Mouse (Mus musculus): ENCODE results near the gene Sox6. TPM values are rescaled to one million over a fixed set of nuclear protein-coding genes. Genes with fewer than 3 reads are reported as not detected.

Gene Sox6
- polyA plus RNA-seq, 1 experiment from 2014 or later, result 38.0 TPM

DNA sequence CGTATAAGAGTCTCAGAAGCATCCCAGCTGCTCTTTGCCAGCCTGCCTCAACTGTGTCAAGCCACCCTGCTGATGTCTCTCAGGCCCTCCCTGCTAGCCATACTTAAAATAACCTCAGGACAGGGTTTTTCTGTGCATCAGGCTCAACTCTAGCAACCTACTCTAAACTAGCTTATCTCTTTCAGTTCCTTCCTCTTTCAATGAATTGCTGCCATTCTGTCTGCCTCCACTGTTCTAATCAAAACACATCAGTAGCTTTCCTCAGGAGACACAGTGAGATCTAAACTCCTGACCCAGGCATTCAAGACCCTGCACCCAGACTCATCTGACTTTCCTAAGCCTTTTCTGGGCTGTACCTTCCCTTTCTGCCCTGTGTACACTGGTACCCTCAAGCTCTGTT lies 219.5 kb downstream of the Sox6 start:
- Histone ChIP-seq H3K4me1 (no peaks in the 10 kb centered on the region), H3K36me3 (no peaks in the 10 kb centered on the region), H3K27me3 (replicated peaks) (no peaks in the 10 kb centered on the region), H3K27ac (replicated peaks) (no peak overlapping the region), H3K4me3 (replicated peaks) (no peak overlapping the region), H3K9ac (replicated peaks) (no peak overlapping the region), H3K9me3 (replicated peaks) (no peaks in the 10 kb centered on the region), H3K4me2 (no peak overlapping the region)
- no peak for ATAC-seq (ENCODE audit: low FRiP score)
- WGBS, result 82% methylated on average over 1 of the region's 1 CpGs

DNA sequence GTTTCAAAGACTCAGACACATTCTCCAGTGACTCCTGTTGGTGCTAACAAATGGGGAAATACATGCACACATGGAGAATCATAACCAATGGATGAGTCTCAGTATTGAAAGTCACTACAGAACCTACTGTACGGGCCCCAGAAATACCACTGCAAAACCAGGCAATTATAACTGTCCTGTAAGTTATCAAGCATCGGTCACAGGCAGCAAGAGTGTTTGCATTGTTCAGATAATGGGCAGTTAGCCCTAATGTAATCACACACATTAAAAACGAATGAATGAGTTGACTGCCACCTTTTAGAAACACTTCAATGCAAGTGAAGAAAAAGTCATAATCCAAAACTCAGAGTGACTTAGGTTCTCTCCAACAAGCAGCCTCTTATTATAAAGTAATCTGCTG lies 235.3 kb downstream of the Sox6 start:
- no peak overlapping the region for H3K4me3 ChIP-seq (replicated peaks)
- no peak overlapping the region for H3K27ac ChIP-seq (replicated peaks)
- no peaks in the 10 kb centered on the region for H3K27me3 ChIP-seq (replicated peaks)
- no peaks in the 10 kb centered on the region for H3K9me3 ChIP-seq (replicated peaks)
- H3K4me2 ChIP-seq, result no peak overlapping the region
- no peak overlapping the region for H3K9ac ChIP-seq (replicated peaks)
- peaks cover 4% of the 10 kb centered on the region; the same call in 1 of the 2 replicates for H3K4me1 ChIP-seq
- no peak for ATAC-seq (ENCODE audit: low FRiP score)
- H3K36me3 ChIP-seq, result no peaks in the 10 kb centered on the region
- WGBS, result 57% methylated on average over 3 of the region's 3 CpGs

DNA sequence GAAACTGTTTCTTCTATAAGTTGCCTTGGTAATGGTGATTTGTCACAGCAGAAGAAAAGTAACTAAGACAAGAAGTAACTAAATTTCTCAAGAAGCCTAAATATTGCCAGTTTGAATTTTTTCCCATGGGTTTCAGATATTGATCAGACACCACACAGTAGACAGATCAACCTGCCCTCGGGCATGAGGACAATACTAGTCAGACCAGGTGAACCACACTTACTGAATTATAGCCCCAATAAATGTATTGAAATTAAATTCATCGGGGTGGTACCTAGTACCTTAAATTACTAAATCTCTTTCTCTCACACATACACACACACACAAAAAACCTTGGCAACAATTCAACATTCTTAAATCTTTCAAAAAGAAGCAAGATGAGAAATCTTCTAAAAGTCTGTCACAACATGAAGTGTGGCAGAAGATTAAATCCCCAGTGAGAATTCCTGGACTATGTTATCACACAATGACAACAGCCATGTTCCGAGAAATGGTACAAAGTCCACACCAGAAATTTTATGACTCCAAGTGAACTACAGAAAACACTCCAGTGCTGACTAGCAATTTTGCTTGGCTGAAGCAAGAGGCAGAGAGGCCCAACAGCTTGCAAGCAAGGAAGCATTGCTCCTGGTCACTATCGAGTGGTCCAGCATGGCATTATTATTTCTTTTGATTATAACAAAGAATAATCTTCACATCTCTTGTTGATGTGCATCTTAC lies 244.3 kb downstream of the Sox6 start:
- Histone ChIP-seq H3K36me3 (no peaks in the 10 kb centered on the region), H3K9me3 (replicated peaks) (no peaks in the 10 kb centered on the region), H3K27ac (replicated peaks) (no peak overlapping the region), H3K9ac (replicated peaks) (no peak overlapping the region), H3K4me3 (replicated peaks) (no peak overlapping the region), H3K4me2 (no peak overlapping the region), H3K4me1 (no peaks in the 10 kb centered on the region), H3K27me3 (replicated peaks) (no peaks in the 10 kb centered on the region)
- ATAC-seq (ENCODE audit: low FRiP score), result no peak
- WGBS, result 88% methylated on average over 4 of the region's 4 CpGs

DNA sequence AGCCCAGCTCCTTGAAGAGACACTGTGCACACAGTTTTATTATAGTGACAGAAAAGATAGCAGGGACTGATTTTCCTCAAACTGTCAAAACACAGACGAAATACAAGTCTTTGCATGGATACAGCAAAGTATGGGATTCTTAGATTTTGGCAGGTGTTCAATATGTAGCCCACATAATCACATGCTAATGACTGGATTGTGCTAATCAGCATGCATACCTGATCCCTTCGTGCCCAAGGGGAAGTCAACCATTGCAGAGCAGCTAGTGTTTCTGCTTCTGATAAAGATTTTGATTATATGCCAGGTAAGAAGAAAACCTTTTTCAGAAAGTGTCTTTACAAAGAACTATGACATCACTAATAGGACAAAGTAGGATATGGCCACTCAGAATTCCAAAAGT lies 245.8 kb downstream of the Sox6 start:
- ATAC-seq (ENCODE audit: low FRiP score), result no peak

DNA sequence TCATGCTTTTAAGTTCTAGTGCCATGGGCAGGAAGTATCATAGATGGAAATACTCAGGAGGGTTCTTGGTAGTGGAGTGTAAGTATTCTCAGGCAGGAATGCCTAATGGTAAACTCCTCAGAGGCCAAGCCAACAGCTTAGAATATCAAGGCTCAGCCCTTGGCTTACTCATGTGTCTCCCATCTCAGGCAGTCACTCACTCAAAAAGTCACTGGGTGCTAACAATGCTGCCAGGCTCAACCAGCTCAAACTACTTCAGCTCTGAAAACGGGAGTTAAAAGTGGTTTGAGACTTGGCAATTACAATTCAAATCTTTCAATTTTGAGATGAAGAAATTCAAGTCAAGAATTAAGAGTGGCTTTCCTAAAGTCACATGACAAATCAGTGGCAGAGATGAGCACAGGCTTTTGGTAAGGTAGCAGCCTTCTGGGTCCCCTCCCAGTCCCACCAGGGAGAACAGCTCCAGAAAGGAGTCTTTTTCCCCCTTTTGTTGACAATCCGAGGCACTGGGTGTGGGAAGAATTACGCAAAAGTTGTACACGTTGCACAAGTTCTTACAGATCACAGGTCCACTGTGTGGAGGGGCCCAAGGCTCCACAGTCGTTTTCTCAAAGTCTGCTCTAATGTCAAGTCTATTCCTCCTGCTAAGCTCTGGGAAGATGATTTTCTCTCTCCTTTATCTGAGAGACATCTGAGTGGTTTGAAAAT lies 249.3 kb downstream of the Sox6 start:
- Histone ChIP-seq H3K4me3 (replicated peaks) (no peak overlapping the region), H3K36me3 (no peaks in the 10 kb centered on the region), H3K27ac (replicated peaks) (no peak overlapping the region), H3K27me3 (replicated peaks) (no peaks in the 10 kb centered on the region), H3K9ac (replicated peaks) (no peak overlapping the region), H3K4me2 (no peak overlapping the region), H3K4me1 (no peaks in the 10 kb centered on the region), H3K9me3 (replicated peaks) (no peaks in the 10 kb centered on the region)
- 84% methylated on average over 5 of the region's 5 CpGs for WGBS
- ATAC-seq (ENCODE audit: low FRiP score), result no peak

More for the DNA sequence above, 245.8 kb downstream of the Sox6 start:
- Histone ChIP-seq H3K27me3 (replicated peaks) (no peaks in the 10 kb centered on the region), H3K4me1 (no peaks in the 10 kb centered on the region), H3K36me3 (no peaks in the 10 kb centered on the region), H3K9ac (replicated peaks) (no peak overlapping the region), H3K27ac (replicated peaks) (no peak overlapping the region), H3K4me3 (replicated peaks) (no peak overlapping the region), H3K4me2 (no peak overlapping the region), H3K9me3 (replicated peaks) (no peaks in the 10 kb centered on the region)
- 67% methylated on average over 2 of the region's 2 CpGs for WGBS

DNA sequence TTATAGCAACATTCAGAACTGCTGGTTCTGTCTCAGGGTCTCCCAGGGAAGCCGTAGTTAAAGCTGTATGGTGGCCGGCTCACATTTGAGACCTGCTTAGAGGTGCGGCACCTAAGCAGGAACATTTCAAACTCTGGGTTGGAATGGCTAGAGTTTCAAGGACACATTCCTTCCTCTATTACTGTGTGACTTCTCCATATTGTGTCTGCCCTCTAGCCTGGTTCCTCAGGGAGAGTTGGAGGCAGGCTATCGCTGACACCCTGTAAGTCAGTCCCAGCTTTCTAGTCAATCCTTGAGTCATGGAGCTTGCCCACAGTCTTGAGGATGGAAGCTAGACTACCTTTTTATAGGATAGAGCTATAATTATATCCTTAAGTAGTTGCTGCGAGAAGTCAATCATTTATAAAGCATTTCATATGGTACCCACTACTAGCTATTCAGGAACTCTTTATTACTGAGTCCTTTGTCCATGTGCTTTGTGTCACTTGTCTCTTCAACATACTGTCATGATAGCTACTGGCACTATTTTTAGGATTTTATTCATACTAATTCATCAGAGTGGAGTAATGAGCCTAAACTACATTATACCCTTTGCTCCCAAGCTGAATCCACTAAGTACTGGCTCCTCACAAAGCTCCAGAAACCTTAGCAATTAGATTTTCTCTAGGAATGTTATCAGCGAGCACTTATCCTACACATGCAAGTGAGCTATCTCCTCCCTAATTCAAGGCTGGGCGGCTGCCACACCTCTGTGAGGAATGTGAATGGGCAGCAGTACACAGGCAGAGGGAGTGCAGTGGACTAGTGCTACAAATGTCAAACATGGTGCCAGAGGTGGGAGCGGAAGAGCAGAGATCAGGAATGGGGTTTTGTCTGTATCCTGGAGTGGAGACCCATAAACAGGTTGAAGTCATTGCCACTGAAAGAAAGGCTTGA lies 254.3 kb downstream of the Sox6 start:
- Histone ChIP-seq H3K4me3 (replicated peaks) (no peak overlapping the region), H3K36me3 (no peaks in the 10 kb centered on the region), H3K4me1 (no peaks in the 10 kb centered on the region), H3K9me3 (replicated peaks) (no peaks in the 10 kb centered on the region), H3K27ac (replicated peaks) (no peak overlapping the region), H3K9ac (replicated peaks) (no peak overlapping the region), H3K4me2 (no peak overlapping the region), H3K27me3 (replicated peaks) (no peaks in the 10 kb centered on the region)
- ATAC-seq (ENCODE audit: low FRiP score), result no peak
- 93% methylated on average over 8 of the region's 8 CpGs for WGBS

DNA sequence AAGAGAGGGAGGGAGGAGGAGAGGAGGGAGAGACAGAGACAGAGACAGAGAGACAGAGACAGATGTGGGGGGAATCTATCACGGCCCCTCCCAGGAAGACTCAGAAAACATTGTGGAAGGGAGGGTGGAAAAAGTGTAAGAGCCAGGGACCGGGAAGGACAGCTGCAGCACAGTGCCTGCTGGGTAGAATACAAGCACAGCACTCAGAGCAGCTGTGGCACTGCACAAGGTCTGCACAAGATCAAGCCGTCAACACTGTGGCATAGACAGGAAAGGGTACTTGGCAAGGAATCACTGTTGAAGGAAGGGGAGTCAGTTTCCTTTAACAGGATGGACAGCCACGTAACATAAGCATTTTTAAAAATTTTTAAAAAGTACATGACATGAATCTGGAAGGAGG lies 258.4 kb downstream of the Sox6 start:
- H3K4me1 ChIP-seq, result no peaks in the 10 kb centered on the region
- H3K9ac ChIP-seq (replicated peaks), result no peak overlapping the region
- WGBS, result 87% methylated on average over 4 of the region's 4 CpGs
- no peak overlapping the region for H3K4me2 ChIP-seq
- no peaks in the 10 kb centered on the region for H3K27me3 ChIP-seq (replicated peaks)
- no peak overlapping the region for H3K4me3 ChIP-seq (replicated peaks)
- no peaks in the 10 kb centered on the region for H3K9me3 ChIP-seq (replicated peaks)
- no peak overlapping the region for H3K27ac ChIP-seq (replicated peaks)
- no peak for ATAC-seq (ENCODE audit: low FRiP score)
- no peaks in the 10 kb centered on the region for H3K36me3 ChIP-seq

DNA sequence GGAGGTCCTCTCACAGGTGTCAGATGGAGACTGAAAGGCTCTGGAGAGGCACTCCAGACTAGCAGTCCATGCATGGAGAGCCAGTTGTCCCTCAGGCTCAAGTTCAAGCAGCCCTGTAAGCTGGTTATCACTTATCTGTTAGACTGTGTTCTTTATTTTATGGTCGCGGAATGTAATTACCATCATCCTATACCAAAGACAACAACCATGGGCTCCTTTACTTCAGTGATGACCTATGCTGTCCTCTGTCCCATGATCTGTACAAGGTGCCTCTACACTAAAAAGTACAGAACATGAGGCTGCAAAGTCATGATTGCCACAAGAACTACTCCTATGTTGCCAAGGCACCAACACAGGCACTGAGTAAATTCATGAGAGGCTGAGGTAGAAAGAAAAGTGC lies 259.1 kb downstream of the Sox6 start:
- Histone ChIP-seq H3K4me1 (no peaks in the 10 kb centered on the region), H3K36me3 (no peaks in the 10 kb centered on the region), H3K4me2 (no peak overlapping the region), H3K9ac (replicated peaks) (no peak overlapping the region), H3K4me3 (replicated peaks) (no peak overlapping the region), H3K27ac (replicated peaks) (no peak overlapping the region), H3K9me3 (replicated peaks) (no peaks in the 10 kb centered on the region), H3K27me3 (replicated peaks) (no peaks in the 10 kb centered on the region)
- ATAC-seq (ENCODE audit: low FRiP score), result no peak
- 100% methylated on average over 2 of the region's 2 CpGs for WGBS

DNA sequence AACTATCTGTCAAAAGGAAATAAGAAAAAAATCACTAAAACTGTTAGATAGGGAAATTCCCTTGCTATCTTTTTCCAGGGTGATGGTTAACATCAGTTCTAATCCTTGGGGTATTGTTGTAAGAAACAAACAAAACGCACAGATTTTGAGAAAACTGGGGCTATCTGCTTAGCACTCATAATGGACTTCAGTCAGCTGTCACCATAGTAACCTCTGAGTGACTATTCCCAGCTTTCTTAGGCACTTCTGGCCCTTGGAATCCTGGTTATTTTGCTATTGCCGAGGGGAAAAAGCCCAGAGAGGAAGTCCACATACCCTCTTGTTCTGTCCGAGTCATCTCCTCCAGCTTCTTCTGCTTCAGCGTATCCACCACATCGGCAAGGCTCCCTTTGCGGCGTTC lies 261.9 kb downstream of the Sox6 start:
- no peak overlapping the region for H3K4me2 ChIP-seq
- WGBS, result 67% methylated on average over 7 of the region's 7 CpGs
- no peak for ATAC-seq (ENCODE audit: low FRiP score)
- no peaks in the 10 kb centered on the region for H3K36me3 ChIP-seq
- no peaks in the 10 kb centered on the region for H3K9me3 ChIP-seq (replicated peaks)
- H3K4me3 ChIP-seq (replicated peaks), result no peak overlapping the region
- no peak overlapping the region for H3K9ac ChIP-seq (replicated peaks)
- H3K4me1 ChIP-seq, result no peaks in the 10 kb centered on the region
- no peak overlapping the region for H3K27ac ChIP-seq (replicated peaks)
- no peaks in the 10 kb centered on the region for H3K27me3 ChIP-seq (replicated peaks)

DNA sequence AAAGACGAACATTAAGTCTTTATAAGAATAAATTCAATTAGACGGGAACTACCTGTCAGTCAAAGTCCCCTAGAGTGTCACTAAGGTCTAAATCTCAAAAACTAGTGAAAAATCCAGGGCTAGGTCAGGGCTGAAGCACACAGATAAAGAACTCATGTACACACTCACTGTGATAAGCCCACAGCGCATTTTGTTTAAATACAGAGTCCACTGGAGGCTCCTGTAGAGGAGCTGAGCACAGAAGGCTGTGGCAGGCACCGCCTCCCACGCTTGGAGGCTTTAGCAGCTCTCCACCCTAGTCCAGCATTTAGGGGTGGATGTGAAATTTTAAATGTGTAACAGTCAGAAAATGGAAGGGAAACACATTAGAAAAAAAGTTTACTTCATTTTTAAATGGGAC lies 262.3 kb downstream of the Sox6 start:
- H3K27me3 ChIP-seq (replicated peaks), result no peaks in the 10 kb centered on the region
- H3K4me2 ChIP-seq, result no peak overlapping the region
- H3K27ac ChIP-seq (replicated peaks), result no peak overlapping the region
- H3K4me1 ChIP-seq, result no peaks in the 10 kb centered on the region
- 60% methylated on average over 5 of the region's 5 CpGs for WGBS
- H3K4me3 ChIP-seq (replicated peaks), result no peak overlapping the region
- H3K9me3 ChIP-seq (replicated peaks), result no peaks in the 10 kb centered on the region
- no peaks in the 10 kb centered on the region for H3K36me3 ChIP-seq
- ATAC-seq (ENCODE audit: low FRiP score), result no peak
- H3K9ac ChIP-seq (replicated peaks), result no peak overlapping the region

DNA sequence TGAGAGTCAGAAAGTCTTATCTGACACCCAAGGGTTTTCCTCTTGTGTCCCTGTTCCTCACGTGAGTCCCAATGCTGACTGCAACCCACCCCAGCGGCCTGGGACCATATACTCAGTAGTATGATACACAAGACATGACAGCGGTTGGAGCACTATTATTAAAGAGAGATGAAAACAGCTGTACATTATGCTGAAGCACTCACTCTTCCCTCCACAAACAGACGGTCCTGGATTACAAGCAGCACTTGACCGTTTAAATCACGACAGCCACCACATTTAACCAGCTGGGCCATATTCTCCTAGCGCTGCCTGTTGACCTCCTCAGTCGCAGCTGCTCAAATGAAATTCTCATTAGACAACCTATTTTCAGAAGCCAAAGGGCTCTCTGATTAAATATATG lies 272.3 kb downstream of the Sox6 start:
- H3K4me3 ChIP-seq (replicated peaks), result no peak overlapping the region
- no peak overlapping the region for H3K9ac ChIP-seq (replicated peaks)
- H3K36me3 ChIP-seq, result no peaks in the 10 kb centered on the region
- no peak overlapping the region for H3K27ac ChIP-seq (replicated peaks)
- H3K9me3 ChIP-seq (replicated peaks), result no peaks in the 10 kb centered on the region
- no peaks in the 10 kb centered on the region for H3K4me1 ChIP-seq
- no peak overlapping the region for H3K4me2 ChIP-seq
- ATAC-seq (ENCODE audit: low FRiP score), result no peak
- no peaks in the 10 kb centered on the region for H3K27me3 ChIP-seq (replicated peaks)
- WGBS, result 84% methylated on average over 8 of the region's 8 CpGs

All from neural tube, embryonic 15.5 days (tissue).